In the genomic region with DNA sequence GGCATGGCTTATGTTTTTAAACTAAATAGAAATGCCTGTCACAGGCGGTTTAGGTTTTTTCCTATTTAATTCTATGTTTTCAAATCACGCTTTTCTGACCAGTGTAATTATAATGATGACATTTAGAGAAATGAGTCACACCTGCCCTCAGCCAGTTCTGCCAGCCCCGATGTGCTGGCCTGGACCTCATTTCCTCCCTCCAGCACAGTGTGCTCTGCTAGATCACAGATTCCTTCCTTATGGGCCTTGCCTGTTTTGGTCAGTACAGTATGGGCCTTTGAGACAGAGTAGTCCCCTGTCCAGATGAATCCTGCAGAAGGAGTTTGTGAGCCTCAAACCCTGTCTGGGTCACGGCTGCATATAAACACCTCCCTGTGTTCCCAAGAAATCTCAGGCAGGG, we compare ENCODE assay signal across 26 mouse cellular contexts.
DNase-seq lines count a peak whose midpoint lies in the region; ATAC-seq and TF ChIP-seq lines count a peak whose summit lies in the region.
"Had no signal": no experiment of that assay in that cellular context is flagged by ENCODE, and none has a peak within 500 bp of the region (broad histone marks: within the 10 kb centered on the region; RNA-seq: fewer than 3 reads in every experiment).

No protein-coding gene starts in this region.

- 0 out of 2 replicates have a peak, but pooled peaks have one; percentile 34 for ATAC-seq in forebrain, embryonic 14.5 days
- peak; percentile 48; the same call in 1 of the 2 replicates for ATAC-seq in hindbrain, embryonic 14.5 days (ENCODE audit: low FRiP score)
- ATAC-seq in hindbrain, postnatal 0 days = no peak
- ATAC-seq in neural tube, embryonic 14.5 days (ENCODE audit: low read depth) = peak; percentile 44; the same call in 1 of the 2 replicates
- ATAC-seq in neural tube, embryonic 15.5 days (ENCODE audit: low FRiP score) = no peak
- ATAC-seq: intestine, embryonic 15.5 days; liver, postnatal 0 days; lung, postnatal 0 days had no signal

- no peaks in the 10 kb centered on the region for H3K4me1 ChIP-seq in forebrain, embryonic 14.5 days (ENCODE audit: control insufficient read depth, insufficient read depth, low read length)
- peaks cover 20% of the 10 kb centered on the region; the same call in 1 of the 2 replicates for H3K4me1 ChIP-seq in forebrain, embryonic 10.5 days
- no peaks in the 10 kb centered on the region for H3K4me1 ChIP-seq in hindbrain, embryonic 14.5 days (replicated peaks; ENCODE audit: control insufficient read depth, insufficient read depth, low read length)
- no peaks in the 10 kb centered on the region for H3K4me1 ChIP-seq in hindbrain, postnatal 0 days (ENCODE audit: insufficient read depth, low read length)
- no peaks in the 10 kb centered on the region for H3K4me1 ChIP-seq in neural tube, embryonic 14.5 days (ENCODE audit: control insufficient read depth, insufficient read depth, low read length)
- no peaks in the 10 kb centered on the region for H3K4me1 ChIP-seq in neural tube, embryonic 15.5 days
- H3K4me1 ChIP-seq: intestine, embryonic 15.5 days; neural tube, embryonic 12.5 days had no signal

- H3K79me2 ChIP-seq in myocyte (ENCODE audit: control insufficient read depth, insufficient read depth) = no peaks in the 10 kb centered on the region

- no peaks in the 10 kb centered on the region for H3K9me3 ChIP-seq in forebrain, embryonic 14.5 days (replicated peaks; ENCODE audit: control insufficient read depth, low read length)
- H3K9me3 ChIP-seq in forebrain, embryonic 10.5 days = peaks cover 5% of the 10 kb centered on the region; the same call in 1 of the 2 replicates
- no peaks in the 10 kb centered on the region for H3K9me3 ChIP-seq in hindbrain, embryonic 14.5 days (ENCODE audit: control insufficient read depth, low read length)
- H3K9me3 ChIP-seq in hindbrain, postnatal 0 days (ENCODE audit: low read length) = no peaks in the 10 kb centered on the region
- H3K9me3 ChIP-seq in neural tube, embryonic 14.5 days (ENCODE audit: control insufficient read depth, low read length) = no peaks in the 10 kb centered on the region
- no peaks in the 10 kb centered on the region for H3K9me3 ChIP-seq in neural tube, embryonic 15.5 days (replicated peaks)
- H3K9me3 ChIP-seq: hindbrain, embryonic 15.5 days; intestine, embryonic 15.5 days; midbrain, embryonic 10.5 days; neural tube, embryonic 12.5 days had no signal

- H3K27ac ChIP-seq in forebrain, embryonic 14.5 days (ENCODE audit: low read depth, low read length) = no peak overlapping the region
- no peak overlapping the region for H3K27ac ChIP-seq in forebrain, embryonic 10.5 days
- no peak overlapping the region for H3K27ac ChIP-seq in hindbrain, embryonic 14.5 days
- no peak overlapping the region for H3K27ac ChIP-seq in hindbrain, postnatal 0 days
- H3K27ac ChIP-seq in neural tube, embryonic 14.5 days (ENCODE audit: low read depth, low read length) = no peak overlapping the region
- H3K27ac ChIP-seq in neural tube, embryonic 15.5 days (replicated peaks) = no peak overlapping the region
- H3K27ac ChIP-seq: gastrocnemius, adult 2 months; hindbrain, embryonic 15.5 days; intestine, embryonic 15.5 days; macrophage; midbrain, embryonic 10.5 days; neural tube, embryonic 12.5 days had no signal

- no peak overlapping the region for H3K4me2 ChIP-seq in forebrain, embryonic 14.5 days (ENCODE audit: low read length)
- H3K4me2 ChIP-seq in hindbrain, embryonic 14.5 days (replicated peaks) = no peak overlapping the region
- no peak overlapping the region for H3K4me2 ChIP-seq in hindbrain, postnatal 0 days (ENCODE audit: low read depth, low read length)
- H3K4me2 ChIP-seq in neural tube, embryonic 14.5 days (ENCODE audit: low read depth, low read length) = no peak overlapping the region
- H3K4me2 ChIP-seq in neural tube, embryonic 15.5 days = no peak overlapping the region
- no peak overlapping the region for H3K4me2 ChIP-seq in myocyte (ENCODE audit: low read depth)
- H3K4me2 ChIP-seq: heart, embryonic 11.5 days; hindbrain, embryonic 15.5 days; intestine, embryonic 15.5 days; liver, embryonic 11.5 days; neural tube, embryonic 12.5 days had no signal

- no peak overlapping the region for H3ac ChIP-seq in myocyte (ENCODE audit: control insufficient read depth, insufficient read length)

- no peak for TF ChIP-seq POLR2A in myocyte (IDR thresholded peaks at IDR 0.05; ENCODE audit: insufficient read length, low read depth)

- H3K4me3 ChIP-seq in forebrain, embryonic 14.5 days (ENCODE audit: low read depth, low read length) = no peak overlapping the region
- no peak overlapping the region for H3K4me3 ChIP-seq in forebrain, embryonic 10.5 days
- no peak overlapping the region for H3K4me3 ChIP-seq in hindbrain, embryonic 14.5 days (replicated peaks; ENCODE audit: low read length)
- H3K4me3 ChIP-seq in hindbrain, postnatal 0 days (ENCODE audit: low read length) = no peak overlapping the region
- no peak overlapping the region for H3K4me3 ChIP-seq in neural tube, embryonic 14.5 days (ENCODE audit: low read depth, low read length)
- no peak overlapping the region for H3K4me3 ChIP-seq in neural tube, embryonic 15.5 days (replicated peaks)
- no peak overlapping the region for H3K4me3 ChIP-seq in myocyte
- H3K4me3 ChIP-seq: gastrocnemius, adult 2 months; hindbrain, embryonic 15.5 days; intestine, embryonic 15.5 days; midbrain, embryonic 10.5 days; neural tube, embryonic 12.5 days had no signal

- DNase-seq in forebrain, embryonic 14.5 days (ENCODE audit: low spot score) = no peak
- no peak for DNase-seq in forebrain, embryonic 10.5 days (ENCODE audit: extremely low spot score, low spot score)
- no peak for DNase-seq in hindbrain, embryonic 14.5 days (ENCODE audit: low spot score)
- DNase-seq in hindbrain, postnatal 0 days (ENCODE audit: low spot score) = no peak
- DNase-seq in right cerebral cortex, postnatal 4 days = no peak
- DNase-seq: adrenal gland, adult 2 months; cerebellum, adult 11-12 months; gastrocnemius, adult 2 months; heart, postnatal 14 days; kidney, adult 9 months; kidney, postnatal 36 days; left cerebral cortex, postnatal 4 days; liver, postnatal 0 days; thymus, adult 2 months; thymus, postnatal 4 days had no signal

- no peaks in the 10 kb centered on the region for H3K36me3 ChIP-seq in forebrain, embryonic 14.5 days (ENCODE audit: control insufficient read depth, insufficient read depth, low read length)
- H3K36me3 ChIP-seq in forebrain, embryonic 10.5 days (replicated peaks) = no peaks in the 10 kb centered on the region
- no peaks in the 10 kb centered on the region for H3K36me3 ChIP-seq in hindbrain, embryonic 14.5 days (replicated peaks; ENCODE audit: control insufficient read depth, insufficient read depth)
- no peaks in the 10 kb centered on the region for H3K36me3 ChIP-seq in hindbrain, postnatal 0 days (ENCODE audit: insufficient read depth, low read length)
- H3K36me3 ChIP-seq in neural tube, embryonic 14.5 days (ENCODE audit: control insufficient read depth, insufficient read depth, low read length) = no peaks in the 10 kb centered on the region
- no peaks in the 10 kb centered on the region for H3K36me3 ChIP-seq in neural tube, embryonic 15.5 days
- H3K36me3 ChIP-seq in myocyte (ENCODE audit: control insufficient read depth, insufficient read depth) = no peaks in the 10 kb centered on the region
- H3K36me3 ChIP-seq: hindbrain, embryonic 15.5 days; intestine, embryonic 15.5 days; midbrain, embryonic 10.5 days; neural tube, embryonic 12.5 days had no signal

- WGBS in forebrain, embryonic 14.5 days = 87% methylated on average over 4 of the region's 4 CpGs
- WGBS in forebrain, embryonic 10.5 days = 82% methylated on average over 4 of the region's 4 CpGs
- 84% methylated on average over 4 of the region's 4 CpGs for WGBS in hindbrain, embryonic 14.5 days
- 80% methylated on average over 4 of the region's 4 CpGs for WGBS in hindbrain, postnatal 0 days
- 85% methylated on average over 4 of the region's 4 CpGs for whole genome bisulfite sequencing in neural tube, embryonic 14.5 days
- WGBS in neural tube, embryonic 15.5 days = 84% methylated on average over 4 of the region's 4 CpGs

- H3K27me3 ChIP-seq in forebrain, embryonic 14.5 days (replicated peaks; ENCODE audit: control insufficient read depth, insufficient read depth, low read length) = no peaks in the 10 kb centered on the region
- H3K27me3 ChIP-seq in forebrain, embryonic 10.5 days (ENCODE audit: poor library complexity, severe bottlenecking) = peaks cover 9% of the 10 kb centered on the region; the same call in 1 of the 2 replicates
- 0 out of 2 replicates have a peak, but pooled peaks cover 3% of the 10 kb centered on the region for H3K27me3 ChIP-seq in hindbrain, embryonic 14.5 days (ENCODE audit: control insufficient read depth, insufficient read depth, low read length)
- H3K27me3 ChIP-seq in hindbrain, postnatal 0 days (ENCODE audit: insufficient read depth, low read length) = no peaks in the 10 kb centered on the region
- H3K27me3 ChIP-seq in neural tube, embryonic 14.5 days (ENCODE audit: control insufficient read depth, insufficient read depth, low read length) = no peaks in the 10 kb centered on the region
- H3K27me3 ChIP-seq in neural tube, embryonic 15.5 days (replicated peaks) = peaks cover 4% of the 10 kb centered on the region; the same call in 1 of the 2 replicates
- H3K27me3 ChIP-seq in myocyte (ENCODE audit: control insufficient read depth, insufficient read depth, insufficient read length) = no peaks in the 10 kb centered on the region
- H3K27me3 ChIP-seq: intestine, embryonic 15.5 days; neural tube, embryonic 12.5 days had no signal

- no peak overlapping the region for H3K9ac ChIP-seq in forebrain, embryonic 14.5 days (ENCODE audit: low read length)
- H3K9ac ChIP-seq in hindbrain, embryonic 14.5 days = no peak overlapping the region
- H3K9ac ChIP-seq in hindbrain, postnatal 0 days (replicated peaks; ENCODE audit: low read length) = no peak overlapping the region
- no peak overlapping the region for H3K9ac ChIP-seq in neural tube, embryonic 14.5 days (replicated peaks; ENCODE audit: low read depth, low read length)
- H3K9ac ChIP-seq in neural tube, embryonic 15.5 days (replicated peaks) = no peak overlapping the region
- H3K9ac ChIP-seq: hindbrain, embryonic 15.5 days; intestine, embryonic 15.5 days; liver, postnatal 0 days; neural tube, embryonic 12.5 days had no signal

- no peak for TF ChIP-seq CTCF in hindbrain, postnatal 0 days (IDR thresholded peaks at IDR 0.05; ENCODE audit: low read depth)

TF ChIP-seq in myocyte, 11 proteins besides CTCF, POLR2A, EP300 and RAD21:
- TF ChIP-seq MYOD1 (IDR thresholded peaks at IDR 0.05; ENCODE audit: control insufficient read depth in 1 of 3, insufficient read length in 2 of 3, low read depth in 2 of 3) (no peak), MAX (IDR thresholded peaks at IDR 0.05; ENCODE audit: low read depth) (no peak), CEBPB (IDR thresholded peaks at IDR 0.05; ENCODE audit: insufficient read depth, poor library complexity, severe bottlenecking) (0 out of 2 replicates have a peak, but pooled peaks have one; percentile 49)
TF ChIP-seq in myocyte: peak in this region for 1.

Comparison
In these comparisons a context has a peak if more than half of its experiments do, and no peak if none do; other contexts are left out.
1. ATAC-seq: peak in forebrain, embryonic 14.5 days (single experiment), hindbrain, embryonic 14.5 days (single experiment) and neural tube, embryonic 14.5 days (single experiment); none in hindbrain, postnatal 0 days (single experiment) and neural tube, embryonic 15.5 days (single experiment).